Mouse (Mus musculus) stomach, embryonic 15.5 days (tissue): ENCODE results near the gene Ccpg1. TPM values are rescaled to one million over a fixed set of nuclear protein-coding genes. Genes with fewer than 3 reads are reported as not detected.

Experiments used
- ATAC-seq: fragments of 200-750 bp; cut with Nextera tagmentation; 2 replicates; pipeline ENCODE4 v1.8.0; 2017; ENCODE audit warnings: low read depth, moderate number of reproducible peaks, moderate TSS enrichment; ENCODE audit not compliant: insufficient read depth, low FRiP score
- H3K27ac ChIP-seq: fragments of 300-500 bp; sonication (generic); 2 replicates; pipeline ENCODE4 v1.5.1; 2015; ENCODE audit warnings: mild to moderate bottlenecking, inconsistent platforms
- H3K27me3 ChIP-seq: fragments of 300-500 bp; sonication (generic); replicated peaks from 2 replicates; pipeline ENCODE4 v1.6.1; 2015; ENCODE audit warnings: inconsistent platforms
- H3K36me3 ChIP-seq: fragments of 300-500 bp; sonication (generic); 2 replicates; pipeline ENCODE4 v1.6.1; 2015; ENCODE audit warnings: inconsistent platforms
- H3K4me1 ChIP-seq: fragments of 300-500 bp; sonication (generic); 2 replicates; pipeline ENCODE4 v1.6.1; 2015; ENCODE audit warnings: inconsistent platforms
- H3K4me2 ChIP-seq: fragments of 300-500 bp; sonication (generic); 2 replicates; pipeline ENCODE4 v1.6.1; 2015; ENCODE audit warnings: mild to moderate bottlenecking, inconsistent platforms
- H3K4me3 ChIP-seq: fragments of 300-500 bp; sonication (generic); replicated peaks from 2 replicates; pipeline ENCODE4 v1.5.1; 2015; ENCODE audit warnings: inconsistent platforms
- H3K9ac ChIP-seq: fragments of 300-500 bp; sonication (generic); 2 replicates; pipeline ENCODE4 v1.6.1; 2015; ENCODE audit warnings: inconsistent platforms
- H3K9me3 ChIP-seq: fragments of 300-500 bp; sonication (generic); 2 replicates; pipeline ENCODE4 v1.6.1; 2016; ENCODE audit warnings: inconsistent platforms
- WGBS: fragments of 180-500 bp; shearing (Covaris S2); methylation state at CpG from one replicate; pipeline ENCODE4 v1.1.7; 2015; 5-methylcytosine and 5-hydroxymethylcytosine counted together
- polyA plus RNA-seq: library from polyadenylated mRNA; unstranded; fragments of >200 nt; fragmentation: Nextera tagmentation; extraction: Ambion mirVana; gene quantifications from 2 replicates; pipeline ENCODE4 v1.2.1, GENCODE M21; 2015

Ccpg1 gene
- polyA plus RNA-seq, 1 experiment from 2014 or later: 34.5 TPM

- H3K4me3 ChIP-seq: no peak overlapping the region
- no peaks in the 10 kb centered on the region for H3K27me3 ChIP-seq
- no peak overlapping the region for H3K9ac ChIP-seq
- H3K36me3 ChIP-seq: peaks cover 13% of the 10 kb centered on the region
- H3K4me2 ChIP-seq: no peak overlapping the region
- ATAC-seq: no peak
- H3K4me1 ChIP-seq: no peaks in the 10 kb centered on the region
- WGBS: 97% methylated on average over 1 of the region's 1 CpGs
- no peaks in the 10 kb centered on the region for H3K9me3 ChIP-seq
- no peak overlapping the region for H3K27ac ChIP-seq
These were observed 45.2 kb downstream of the Ccpg1 start for GRCm38 (mm10) chr9:73030443-73030842.

- ATAC-seq: no peak
- peaks cover 13% of the 10 kb centered on the region for H3K36me3 ChIP-seq
These were observed 46.2 kb downstream of the Ccpg1 start for GRCm38 (mm10) chr9:73031421-73031820.

GRCm38 (mm10) chr9:73033406-73033805 is 48.2 kb downstream of the Ccpg1 start:
- Histone ChIP-seq H3K4me2 (no peak overlapping the region), H3K36me3 (peaks cover 13% of the 10 kb centered on the region), H3K9me3 (no peaks in the 10 kb centered on the region), H3K9ac (no peak overlapping the region), H3K27ac (no peak overlapping the region), H3K4me3 (no peak overlapping the region), H3K27me3 (no peaks in the 10 kb centered on the region), H3K4me1 (peaks cover under 1% of the 10 kb centered on the region; the same call in 1 of the 2 replicates)
- ATAC-seq: no peak
- WGBS: 94% methylated on average over 1 of the region's 1 CpGs

More at GRCm38 (mm10) chr9:73031421-73031820, 46.2 kb downstream of the Ccpg1 start:
- Histone ChIP-seq H3K4me2 (no peak overlapping the region), H3K9me3 (no peaks in the 10 kb centered on the region), H3K9ac (no peak overlapping the region), H3K27me3 (no peaks in the 10 kb centered on the region), H3K4me1 (no peaks in the 10 kb centered on the region), H3K4me3 (no peak overlapping the region), H3K27ac (no peak overlapping the region)
- 68% methylated on average over 4 of the region's 4 CpGs for whole genome bisulfite sequencing

GRCm38 (mm10) chr9:73039222-73039945 is 54.2 kb downstream of the Ccpg1 start:
- H3K4me2 ChIP-seq: peak overlapping the region; percentile 81
- H3K4me3 ChIP-seq: peak overlapping the region; percentile 78
- H3K27ac ChIP-seq: peak overlapping the region; percentile 80
- peaks cover 12% of the 10 kb centered on the region for H3K4me1 ChIP-seq
- no peaks in the 10 kb centered on the region for H3K9me3 ChIP-seq
- H3K36me3 ChIP-seq: no peaks in the 10 kb centered on the region; the same call in 1 of the 2 replicates
- peak; percentile 84 for ATAC-seq
- under 1% methylated on average over 49 of the region's 49 CpGs for WGBS
- peak overlapping the region; percentile 85 for H3K9ac ChIP-seq
- no peaks in the 10 kb centered on the region for H3K27me3 ChIP-seq

GRCm38 (mm10) chr9:73040080-73040479 is 54.9 kb downstream of the Ccpg1 start, which contains the start of gene Pigb:
Pigb (minus strand) TSS chr9:73040378.
- no peaks in the 10 kb centered on the region for H3K27me3 ChIP-seq
- H3K4me3 ChIP-seq: peak within 1 kb of the TSS; percentile 78
- WGBS: 27% methylated on average over 6 of the region's 6 CpGs
- peak within 1 kb of the TSS; percentile 85 for H3K9ac ChIP-seq
- H3K36me3 ChIP-seq: no peaks in the 10 kb centered on the region; the same call in 1 of the 2 replicates
- no peaks in the 10 kb centered on the region for H3K9me3 ChIP-seq
- H3K4me2 ChIP-seq: peak within 1 kb of the TSS; percentile 81
- H3K4me1 ChIP-seq: peaks cover 13% of the 10 kb centered on the region
- ATAC-seq: no peak
- H3K27ac ChIP-seq: peak within 1 kb of the TSS; percentile 80

GRCm38 (mm10) chr9:73044146-73045079 is 59.2 kb downstream of the Ccpg1 start, which contains the start of gene Rab27a:
Rab27a (plus strand) TSS chr9:73044854.
- H3K4me2 ChIP-seq: peak within 1 kb of the TSS; percentile 96
- no peaks in the 10 kb centered on the region for H3K27me3 ChIP-seq
- H3K27ac ChIP-seq: peak within 1 kb of the TSS; percentile 59
- H3K9ac ChIP-seq: peak within 1 kb of the TSS; percentile 20
- H3K36me3 ChIP-seq: no peaks in the 10 kb centered on the region
- H3K4me3 ChIP-seq: peak within 1 kb of the TSS; percentile 55
- H3K9me3 ChIP-seq: no peaks in the 10 kb centered on the region
- H3K4me1 ChIP-seq: peaks cover 9% of the 10 kb centered on the region; the same call in 1 of the 2 replicates
- WGBS: under 1% methylated on average over 40 of the region's 41 CpGs
- ATAC-seq: peak; percentile 56

GRCm38 (mm10) chr9:73045204-73045603 is 60.0 kb downstream of the Ccpg1 start:
- Histone ChIP-seq H3K9ac (peak overlapping the region; percentile 20), H3K27ac (peak overlapping the region; percentile 21; the same call in 1 of the 2 replicates), H3K27me3 (no peaks in the 10 kb centered on the region), H3K4me1 (peaks cover 14% of the 10 kb centered on the region; the same call in 1 of the 2 replicates), H3K4me2 (peak overlapping the region; percentile 96), H3K9me3 (no peaks in the 10 kb centered on the region), H3K4me3 (peak overlapping the region; percentile 55), H3K36me3 (no peaks in the 10 kb centered on the region)
- whole genome bisulfite sequencing: 4% methylated on average over 7 of the region's 7 CpGs
- ATAC-seq: no peak

GRCm38 (mm10) chr9:73045711-73046110 is 60.5 kb downstream of the Ccpg1 start:
- H3K9ac ChIP-seq: 0 out of 2 replicates have a peak overlapping the region, but pooled peaks have one; percentile 20
- no peak overlapping the region for H3K27ac ChIP-seq
- peak overlapping the region; percentile 96 for H3K4me2 ChIP-seq
- peak overlapping the region; percentile 55 for H3K4me3 ChIP-seq
- WGBS: 66% methylated on average over 10 of the region's 10 CpGs
- peaks cover 11% of the 10 kb centered on the region; the same call in 1 of the 2 replicates for H3K4me1 ChIP-seq
- H3K9me3 ChIP-seq: no peaks in the 10 kb centered on the region
- no peak for ATAC-seq
- no peaks in the 10 kb centered on the region for H3K36me3 ChIP-seq
- H3K27me3 ChIP-seq: no peaks in the 10 kb centered on the region

- Histone ChIP-seq H3K36me3 (no peaks in the 10 kb centered on the region), H3K9ac (no peak overlapping the region), H3K4me3 (no peak overlapping the region), H3K27me3 (no peaks in the 10 kb centered on the region), H3K4me2 (no peak overlapping the region), H3K4me1 (peaks cover 11% of the 10 kb centered on the region; the same call in 1 of the 2 replicates), H3K9me3 (no peaks in the 10 kb centered on the region), H3K27ac (no peak overlapping the region)
- WGBS: 90% methylated on average over 2 of the region's 2 CpGs
- ATAC-seq: no peak
These were observed 62.7 kb downstream of the Ccpg1 start for GRCm38 (mm10) chr9:73047906-73048305.

GRCm38 (mm10) chr9:73048927-73049326 is 63.7 kb downstream of the Ccpg1 start:
- Histone ChIP-seq H3K4me1 (peaks cover 11% of the 10 kb centered on the region; the same call in 1 of the 2 replicates), H3K4me2 (no peak overlapping the region), H3K4me3 (no peak overlapping the region), H3K27ac (no peak overlapping the region), H3K9me3 (no peaks in the 10 kb centered on the region), H3K27me3 (no peaks in the 10 kb centered on the region), H3K36me3 (no peaks in the 10 kb centered on the region), H3K9ac (no peak overlapping the region)
- WGBS: 24% methylated on average over 4 of the region's 4 CpGs
- no peak for ATAC-seq

- Histone ChIP-seq H3K27me3 (no peaks in the 10 kb centered on the region), H3K36me3 (no peaks in the 10 kb centered on the region), H3K4me1 (peaks cover 8% of the 10 kb centered on the region; the same call in 1 of the 2 replicates), H3K9me3 (no peaks in the 10 kb centered on the region), H3K27ac (no peak overlapping the region), H3K9ac (no peak overlapping the region), H3K4me3 (no peak overlapping the region), H3K4me2 (no peak overlapping the region)
- ATAC-seq: no peak
- 26% methylated on average over 5 of the region's 5 CpGs for WGBS
These were observed 64.6 kb downstream of the Ccpg1 start for GRCm38 (mm10) chr9:73049833-73050232.
